Mouse (Mus musculus) heart, adult 2 months (tissue): ENCODE measurements at regions not wholly inside any gene's neighbourhood (a gene's known extent, or its start where the extent isn't known, plus 50 kb on each side); places are given as distances from the start of the nearest gene placed in this dataset.
A peak's percentile ranks its signal among the peaks of the same experiment; 100 is the strongest.

Experiments
- CTCF ChIP-seq: fragments of 200-600 bp; IDR thresholded peaks from 2 replicates; pipeline ENCODE4 v1.8.1; 2022; ENCODE audit warnings: antibody characterized with exemption, mild to moderate bottlenecking, moderate library complexity
- POLR2A ChIP-seq: fragments of 200-500 bp; IDR thresholded peaks from 2 replicates; pipeline ENCODE4 v1.6.1; 2011; ENCODE audit warnings: mild to moderate bottlenecking, low read depth, low read length, control low read depth; ENCODE audit not compliant: insufficient read depth

DNA sequence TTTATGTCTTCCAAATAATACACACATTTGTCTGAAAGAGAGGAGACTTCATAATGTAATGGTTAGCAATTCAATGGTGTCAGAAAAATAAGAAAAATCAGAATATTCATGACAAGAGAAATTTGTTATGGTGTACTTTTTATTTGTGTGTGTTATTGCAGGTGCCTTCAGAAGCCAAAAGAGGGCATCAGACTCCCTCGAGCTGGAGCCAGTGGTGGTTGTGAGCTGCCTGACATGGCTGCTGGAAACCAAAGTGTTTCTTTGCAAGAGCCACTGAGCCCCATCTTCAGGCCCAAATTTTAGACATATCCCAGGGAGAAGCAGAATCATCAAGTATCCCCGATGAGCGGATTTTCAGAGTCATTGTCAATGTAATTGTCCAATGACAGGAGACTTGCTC is 81.9 kb downstream of the Tm2d3 start:
- TF ChIP-seq POLR2A (no peak), CTCF (peak; percentile 75)
